Mouse (Mus musculus) gastrocnemius, postnatal 36 days (tissue): ENCODE measurements around the gene Tab1. TPM values are rescaled to one million over a fixed set of nuclear protein-coding genes. Genes with fewer than 3 reads are reported as not detected.

Experiments used
- DNase-seq, 2 experiments: peaks; one replicate each; pipeline ENCODE4 v3.0.0; 2022
- intact Hi-C: fragments of 180-260 bp; cut with DNase I; formaldehyde crosslinking; loops from one replicate; pipeline ENCODE4 v1.15.1; 2025
- total RNA-seq, 2 experiments: library from RNA; stranded (reverse); gene quantifications; 2 replicates each; pipeline ENCODE4 v1.2.3; 2021

The Tab1 gene
- total RNA-seq, 2 experiments from 2014 or later, result 11.9 to 16.4 TPM

- intact Hi-C loops, result loop anchor here (5.0 kb wide), 1 partner anchor 35 kb away; no protein-coding TSS in a partner anchor
- no peak for DNase-seq
These were observed 475 bp upstream of the Tab1 start for GRCm38 (mm10) chr15:80132452-80132851.

GRCm38 (mm10) chr15:80133682-80134449, 939 bp downstream of the Tab1 start:
- DNase-seq, result no peak
- intact Hi-C loops, result loop anchor here (5.0 kb wide), 1 partner anchor 37 kb away; no protein-coding TSS in a partner anchor

GRCm38 (mm10) chr15:80134450-80134847, 1.5 kb downstream of the Tab1 start:
- intact Hi-C loops, result loop anchor here (5.0 kb wide), 1 partner anchor 37 kb away; no protein-coding TSS in a partner anchor
- no peak for DNase-seq

- intact Hi-C loops, result no loop called here
- no peak for DNase-seq
These were observed 2.6 kb downstream of the Tab1 start for GRCm38 (mm10) chr15:80135499-80135898.

GRCm38 (mm10) chr15:80136645-80137044, 3.7 kb downstream of the Tab1 start:
- intact Hi-C loops, result no loop called here
- no peak for DNase-seq

- DNase-seq, result no peak
- intact Hi-C loops, result no loop called here
These were observed 5.2 kb downstream of the Tab1 start for GRCm38 (mm10) chr15:80137945-80138791.

GRCm38 (mm10) chr15:80140302-80140701, 7.4 kb downstream of the Tab1 start:
- DNase-seq, result no peak
- intact Hi-C loops, result no loop called here

- intact Hi-C loops, result no loop called here
- DNase-seq, result no peak
These were observed 8.0 kb downstream of the Tab1 start for GRCm38 (mm10) chr15:80140878-80141277.

GRCm38 (mm10) chr15:80142130-80142529, 9.2 kb downstream of the Tab1 start:
- no peak for DNase-seq
- intact Hi-C loops, result no loop called here

- DNase-seq, result no peak
- intact Hi-C loops, result no loop called here
These were observed 10.8 kb downstream of the Tab1 start for GRCm38 (mm10) chr15:80143760-80144159.

- DNase-seq, result no peak
- intact Hi-C loops, result no loop called here
These were observed 12.5 kb downstream of the Tab1 start for GRCm38 (mm10) chr15:80145397-80145796.

- no peak for DNase-seq
- intact Hi-C loops, result no loop called here
These were observed 13.2 kb downstream of the Tab1 start for GRCm38 (mm10) chr15:80146153-80146552.

GRCm38 (mm10) chr15:80147090-80147489, 14.2 kb downstream of the Tab1 start:
- DNase-seq, result no peak

GRCm38 (mm10) chr15:80147511-80147910, 14.6 kb downstream of the Tab1 start:
- DNase-seq, result no peak
- intact Hi-C loops, result no loop called here

More at GRCm38 (mm10) chr15:80147090-80147489, 14.2 kb downstream of the Tab1 start:
- intact Hi-C loops, result no loop called here

GRCm38 (mm10) chr15:80148565-80148964, 15.6 kb downstream of the Tab1 start:
- no peak for DNase-seq
- intact Hi-C loops, result no loop called here

GRCm38 (mm10) chr15:80149517-80149916, 16.6 kb downstream of the Tab1 start:
- no peak for DNase-seq
- intact Hi-C loops, result no loop called here

- DNase-seq, result no peak
- intact Hi-C loops, result no loop called here
These were observed 19.7 kb downstream of the Tab1 start for GRCm38 (mm10) chr15:80152663-80153062.

- intact Hi-C loops, result no loop called here
- DNase-seq, result no peak
These were observed 20.8 kb downstream of the Tab1 start for GRCm38 (mm10) chr15:80153757-80154156.

- no peak for DNase-seq
- intact Hi-C loops, result no loop called here
These were observed 22.8 kb downstream of the Tab1 start for GRCm38 (mm10) chr15:80155707-80156106.

GRCm38 (mm10) chr15:80157197-80157943, 24.4 kb downstream of the Tab1 start:
- intact Hi-C loops, result no loop called here
- no peak for DNase-seq
